Mouse (Mus musculus): ENCODE measurements around the gene Hpse2. TPM values are rescaled to one million over a fixed set of nuclear protein-coding genes. Genes with fewer than 3 reads are reported as not detected.

Gene Hpse2
- polyA plus RNA-seq, 1 experiment from 2014 or later = 0.12 TPM

- Histone ChIP-seq H3K36me3 (ENCODE audit: control insufficient read depth, insufficient read depth, low read length) (no peaks in the 10 kb centered on the region), H3K27ac (ENCODE audit: low read depth, low read length) (no peak overlapping the region), H3K4me2 (ENCODE audit: low read depth, low read length) (no peak overlapping the region), H3K27me3 (ENCODE audit: control insufficient read depth, insufficient read depth, low read length) (no peaks in the 10 kb centered on the region), H3K9me3 (ENCODE audit: control insufficient read depth, low read length) (no peaks in the 10 kb centered on the region), H3K9ac (replicated peaks; ENCODE audit: low read depth, low read length) (no peak overlapping the region), H3K4me1 (ENCODE audit: control insufficient read depth, insufficient read depth, low read length) (no peaks in the 10 kb centered on the region), H3K4me3 (ENCODE audit: low read depth, low read length) (no peak overlapping the region)
- 84% methylated on average over 10 of the region's 10 CpGs for WGBS
- no peak for ATAC-seq (ENCODE audit: low read depth)
Measured at GRCm38 (mm10) chr19:42837591-42837990, 550.6 kb downstream of the Hpse2 start.

- no peak overlapping the region for H3K9ac ChIP-seq (replicated peaks; ENCODE audit: low read depth, low read length)
- no peaks in the 10 kb centered on the region for H3K36me3 ChIP-seq (ENCODE audit: control insufficient read depth, insufficient read depth, low read length)
- 86% methylated on average over 7 of the region's 7 CpGs for WGBS
- ATAC-seq (ENCODE audit: low read depth) = no peak
- H3K4me3 ChIP-seq (ENCODE audit: low read depth, low read length) = no peak overlapping the region
- H3K4me1 ChIP-seq (ENCODE audit: control insufficient read depth, insufficient read depth, low read length) = no peaks in the 10 kb centered on the region
- no peak overlapping the region for H3K4me2 ChIP-seq (ENCODE audit: low read depth, low read length)
- H3K9me3 ChIP-seq (ENCODE audit: control insufficient read depth, low read length) = no peaks in the 10 kb centered on the region
- no peaks in the 10 kb centered on the region for H3K27me3 ChIP-seq (ENCODE audit: control insufficient read depth, insufficient read depth, low read length)
- H3K27ac ChIP-seq (ENCODE audit: low read depth, low read length) = no peak overlapping the region
Measured at GRCm38 (mm10) chr19:42833126-42833525, 555.0 kb downstream of the Hpse2 start.

- no peaks in the 10 kb centered on the region for H3K27me3 ChIP-seq (ENCODE audit: control insufficient read depth, insufficient read depth, low read length)
- H3K4me1 ChIP-seq (ENCODE audit: control insufficient read depth, insufficient read depth, low read length) = no peaks in the 10 kb centered on the region
- H3K36me3 ChIP-seq (ENCODE audit: control insufficient read depth, insufficient read depth, low read length) = no peaks in the 10 kb centered on the region
- H3K4me3 ChIP-seq (ENCODE audit: low read depth, low read length) = no peak overlapping the region
- H3K4me2 ChIP-seq (ENCODE audit: low read depth, low read length) = no peak overlapping the region
- WGBS = 94% methylated on average over 2 of the region's 2 CpGs
- no peak for ATAC-seq (ENCODE audit: low read depth)
- H3K27ac ChIP-seq (ENCODE audit: low read depth, low read length) = no peak overlapping the region
- H3K9ac ChIP-seq (replicated peaks; ENCODE audit: low read depth, low read length) = no peak overlapping the region
- H3K9me3 ChIP-seq (ENCODE audit: control insufficient read depth, low read length) = no peaks in the 10 kb centered on the region
Measured at GRCm38 (mm10) chr19:42832251-42832650, 555.9 kb downstream of the Hpse2 start.

- no peak overlapping the region for H3K4me3 ChIP-seq (ENCODE audit: low read depth, low read length)
- no peak overlapping the region for H3K4me2 ChIP-seq (ENCODE audit: low read depth, low read length)
- no peaks in the 10 kb centered on the region for H3K27me3 ChIP-seq (ENCODE audit: control insufficient read depth, insufficient read depth, low read length)
- H3K9me3 ChIP-seq (ENCODE audit: control insufficient read depth, low read length) = no peaks in the 10 kb centered on the region
- no peak for ATAC-seq (ENCODE audit: low read depth)
- 84% methylated on average over 4 of the region's 4 CpGs for WGBS
- no peak overlapping the region for H3K9ac ChIP-seq (replicated peaks; ENCODE audit: low read depth, low read length)
- no peaks in the 10 kb centered on the region for H3K4me1 ChIP-seq (ENCODE audit: control insufficient read depth, insufficient read depth, low read length)
- no peaks in the 10 kb centered on the region for H3K36me3 ChIP-seq (ENCODE audit: control insufficient read depth, insufficient read depth, low read length)
- no peak overlapping the region for H3K27ac ChIP-seq (ENCODE audit: low read depth, low read length)
Measured at GRCm38 (mm10) chr19:42829196-42829595, 559.0 kb downstream of the Hpse2 start.

- no peaks in the 10 kb centered on the region for H3K9me3 ChIP-seq (ENCODE audit: control insufficient read depth, low read length)
- no peak overlapping the region for H3K4me2 ChIP-seq (ENCODE audit: low read depth, low read length)
- no peaks in the 10 kb centered on the region for H3K36me3 ChIP-seq (ENCODE audit: control insufficient read depth, insufficient read depth, low read length)
- no peaks in the 10 kb centered on the region for H3K27me3 ChIP-seq (ENCODE audit: control insufficient read depth, insufficient read depth, low read length)
- H3K4me1 ChIP-seq (ENCODE audit: control insufficient read depth, insufficient read depth, low read length) = no peaks in the 10 kb centered on the region
- no peak overlapping the region for H3K4me3 ChIP-seq (ENCODE audit: low read depth, low read length)
- ATAC-seq (ENCODE audit: low read depth) = no peak
- WGBS = 91% methylated on average over 3 of the region's 3 CpGs
- H3K27ac ChIP-seq (ENCODE audit: low read depth, low read length) = no peak overlapping the region
- H3K9ac ChIP-seq (replicated peaks; ENCODE audit: low read depth, low read length) = no peak overlapping the region
Measured at GRCm38 (mm10) chr19:42827843-42828242, 560.3 kb downstream of the Hpse2 start.

- Histone ChIP-seq H3K9ac (replicated peaks; ENCODE audit: low read depth, low read length) (no peak overlapping the region), H3K9me3 (ENCODE audit: control insufficient read depth, low read length) (no peaks in the 10 kb centered on the region), H3K4me3 (ENCODE audit: low read depth, low read length) (no peak overlapping the region), H3K27me3 (ENCODE audit: control insufficient read depth, insufficient read depth, low read length) (no peaks in the 10 kb centered on the region), H3K4me2 (ENCODE audit: low read depth, low read length) (no peak overlapping the region), H3K4me1 (ENCODE audit: control insufficient read depth, insufficient read depth, low read length) (no peaks in the 10 kb centered on the region), H3K36me3 (ENCODE audit: control insufficient read depth, insufficient read depth, low read length) (no peaks in the 10 kb centered on the region), H3K27ac (ENCODE audit: low read depth, low read length) (no peak overlapping the region)
- WGBS = 92% methylated on average over 5 of the region's 5 CpGs
- no peak for ATAC-seq (ENCODE audit: low read depth)
Measured at GRCm38 (mm10) chr19:42820109-42820508, 568.0 kb downstream of the Hpse2 start.

GRCm38 (mm10) chr19:42817761-42818160 lies 570.4 kb downstream of the Hpse2 start:
- Histone ChIP-seq H3K9ac (replicated peaks; ENCODE audit: low read depth, low read length) (no peak overlapping the region), H3K4me2 (ENCODE audit: low read depth, low read length) (no peak overlapping the region), H3K9me3 (ENCODE audit: control insufficient read depth, low read length) (no peaks in the 10 kb centered on the region), H3K27me3 (ENCODE audit: control insufficient read depth, insufficient read depth, low read length) (no peaks in the 10 kb centered on the region), H3K36me3 (ENCODE audit: control insufficient read depth, insufficient read depth, low read length) (no peaks in the 10 kb centered on the region), H3K4me1 (ENCODE audit: control insufficient read depth, insufficient read depth, low read length) (no peaks in the 10 kb centered on the region), H3K4me3 (ENCODE audit: low read depth, low read length) (no peak overlapping the region), H3K27ac (ENCODE audit: low read depth, low read length) (no peak overlapping the region)
- no peak for ATAC-seq (ENCODE audit: low read depth)
- WGBS = 70% methylated on average over 2 of the region's 2 CpGs

- H3K9ac ChIP-seq (replicated peaks; ENCODE audit: low read depth, low read length) = no peak overlapping the region
- WGBS = 91% methylated on average over 2 of the region's 2 CpGs
- H3K36me3 ChIP-seq (ENCODE audit: control insufficient read depth, insufficient read depth, low read length) = no peaks in the 10 kb centered on the region
- no peaks in the 10 kb centered on the region for H3K9me3 ChIP-seq (ENCODE audit: control insufficient read depth, low read length)
- H3K4me3 ChIP-seq (ENCODE audit: low read depth, low read length) = no peak overlapping the region
- no peaks in the 10 kb centered on the region for H3K27me3 ChIP-seq (ENCODE audit: control insufficient read depth, insufficient read depth, low read length)
- no peak overlapping the region for H3K27ac ChIP-seq (ENCODE audit: low read depth, low read length)
- no peaks in the 10 kb centered on the region for H3K4me1 ChIP-seq (ENCODE audit: control insufficient read depth, insufficient read depth, low read length)
- ATAC-seq (ENCODE audit: low read depth) = no peak
- no peak overlapping the region for H3K4me2 ChIP-seq (ENCODE audit: low read depth, low read length)
Measured at GRCm38 (mm10) chr19:42816261-42816660, 571.9 kb downstream of the Hpse2 start.

- Histone ChIP-seq H3K27ac (ENCODE audit: low read depth, low read length) (no peak overlapping the region), H3K9ac (replicated peaks; ENCODE audit: low read depth, low read length) (no peak overlapping the region), H3K4me3 (ENCODE audit: low read depth, low read length) (no peak overlapping the region), H3K36me3 (ENCODE audit: control insufficient read depth, insufficient read depth, low read length) (no peaks in the 10 kb centered on the region), H3K4me1 (ENCODE audit: control insufficient read depth, insufficient read depth, low read length) (no peaks in the 10 kb centered on the region), H3K27me3 (ENCODE audit: control insufficient read depth, insufficient read depth, low read length) (no peaks in the 10 kb centered on the region), H3K4me2 (ENCODE audit: low read depth, low read length) (no peak overlapping the region), H3K9me3 (ENCODE audit: control insufficient read depth, low read length) (no peaks in the 10 kb centered on the region)
- no peak for ATAC-seq (ENCODE audit: low read depth)
- 71% methylated on average over 5 of the region's 5 CpGs for WGBS
Measured at GRCm38 (mm10) chr19:42810140-42810539, 578.0 kb downstream of the Hpse2 start.

GRCm38 (mm10) chr19:42809491-42809890 lies 578.7 kb downstream of the Hpse2 start:
- Histone ChIP-seq H3K4me2 (ENCODE audit: low read depth, low read length) (no peak overlapping the region), H3K9ac (replicated peaks; ENCODE audit: low read depth, low read length) (no peak overlapping the region), H3K27ac (ENCODE audit: low read depth, low read length) (no peak overlapping the region), H3K4me1 (ENCODE audit: control insufficient read depth, insufficient read depth, low read length) (no peaks in the 10 kb centered on the region), H3K9me3 (ENCODE audit: control insufficient read depth, low read length) (no peaks in the 10 kb centered on the region), H3K36me3 (ENCODE audit: control insufficient read depth, insufficient read depth, low read length) (no peaks in the 10 kb centered on the region), H3K4me3 (ENCODE audit: low read depth, low read length) (no peak overlapping the region), H3K27me3 (ENCODE audit: control insufficient read depth, insufficient read depth, low read length) (no peaks in the 10 kb centered on the region)
- ATAC-seq (ENCODE audit: low read depth) = no peak
- 91% methylated on average over 10 of the region's 10 CpGs for WGBS

All from neural tube, embryonic 14.5 days (tissue).